Mouse (Mus musculus) embryonic facial prominence, embryonic 11.5 days (tissue): ENCODE results near the gene Mob3b. TPM values are rescaled to one million over a fixed set of nuclear protein-coding genes. Genes with fewer than 3 reads are reported as not detected.

ENCODE experiments used
- ATAC-seq: fragments of 200-750 bp; cut with Nextera tagmentation; replicated peaks from 2 replicates; pipeline ENCODE4 v1.8.0; 2017; ENCODE audit warnings: low read depth; ENCODE audit not compliant: insufficient number of reproducible peaks, low FRiP score, low TSS enrichment
- DNase-seq: peaks from one replicate; pipeline ENCODE4 v3.0.0-alpha.2; 2015; ENCODE audit warnings: low spot score
- H3K27ac ChIP-seq: fragments of 300-500 bp; sonication (generic); replicated peaks from 2 replicates; pipeline ENCODE4 v1.5.1; 2014; ENCODE audit warnings: mild to moderate bottlenecking, low read depth, low read length, control low read depth
- H3K27me3 ChIP-seq: fragments of 300-500 bp; sonication (generic); 2 replicates; pipeline ENCODE4 v1.6.1; 2014; ENCODE audit warnings: mild to moderate bottlenecking, low read length, moderate library complexity, mixed read lengths; ENCODE audit not compliant: control insufficient read depth, insufficient read depth
- H3K36me3 ChIP-seq: fragments of 300-500 bp; sonication (generic); replicated peaks from 2 replicates; pipeline ENCODE4 v1.6.1; 2014; ENCODE audit warnings: low read depth, mild to moderate bottlenecking, low read length, moderate library complexity, mixed read lengths; ENCODE audit not compliant: control insufficient read depth, insufficient read depth
- H3K4me1 ChIP-seq: fragments of 300-500 bp; sonication (generic); 2 replicates; pipeline ENCODE4 v1.6.1; 2014; ENCODE audit warnings: low read length, mixed read lengths; ENCODE audit not compliant: control insufficient read depth, insufficient read depth
- H3K4me2 ChIP-seq: fragments of 300-500 bp; sonication (generic); 2 replicates; pipeline ENCODE4 v1.6.1; 2014; ENCODE audit warnings: low read depth, mild to moderate bottlenecking, control low read depth, low read length, moderate library complexity
- H3K4me3 ChIP-seq: fragments of 300-500 bp; sonication (generic); 2 replicates; pipeline ENCODE4 v1.5.1; 2014; ENCODE audit warnings: low read depth, low read length, control low read depth
- H3K9ac ChIP-seq: fragments of 300-500 bp; sonication (generic); replicated peaks from 2 replicates; pipeline ENCODE4 v1.6.1; 2014; ENCODE audit warnings: mild to moderate bottlenecking, control low read depth, low read length
- H3K9me3 ChIP-seq: fragments of 300-500 bp; sonication (generic); replicated peaks from 2 replicates; pipeline ENCODE4 v1.6.1; 2016; ENCODE audit warnings: mild to moderate bottlenecking, low read length, inconsistent platforms, mixed read lengths; ENCODE audit not compliant: control insufficient read depth
- WGBS: fragments of 180-500 bp; shearing (Covaris S2); extraction: QIAGEN DNeasy Blood & Tissue Kit; methylation state at CpG from one replicate; pipeline ENCODE4 v1.1.7; 2014; 5-methylcytosine and 5-hydroxymethylcytosine counted together
- polyA plus RNA-seq: library from polyadenylated mRNA; unstranded; fragments of >200 nt; fragmentation: Nextera tagmentation; extraction: Ambion mirVana; gene quantifications from 2 replicates; pipeline ENCODE4 v1.2.1, GENCODE M21; 2014

Mob3b gene
- polyA plus RNA-seq, 1 experiment from 2014 or later = 11.9 TPM

GRCm38 (mm10) chr4:35157815-35158214, 531 bp upstream of the Mob3b start:
- Histone ChIP-seq H3K4me2 (no peak overlapping the region), H3K4me1 (no peaks in the 10 kb centered on the region), H3K27ac (no peak overlapping the region), H3K9me3 (no peaks in the 10 kb centered on the region), H3K27me3 (no peaks in the 10 kb centered on the region), H3K4me3 (no peak overlapping the region), H3K36me3 (no peaks in the 10 kb centered on the region), H3K9ac (no peak overlapping the region)
- WGBS = 66% methylated on average over 11 of the region's 11 CpGs
- ATAC-seq (no peak), DNase-seq (no peak)

- WGBS = 1% methylated on average over 26 of the region's 26 CpGs
- ATAC-seq = peak; percentile 85
Observed at GRCm38 (mm10) chr4:35156149-35156611, 1.1 kb downstream of the Mob3b start.

GRCm38 (mm10) chr4:35155132-35155922, 2.0 kb downstream of the Mob3b start:
- Histone ChIP-seq H3K27me3 (no peaks in the 10 kb centered on the region), H3K9me3 (no peaks in the 10 kb centered on the region), H3K4me1 (no peaks in the 10 kb centered on the region), H3K27ac (0 out of 2 replicates have a peak overlapping the region, but pooled peaks have one; percentile 52), H3K36me3 (no peaks in the 10 kb centered on the region), H3K4me2 (peak overlapping the region; percentile 46), H3K4me3 (peak overlapping the region; percentile 65), H3K9ac (peak overlapping the region; percentile 77)
- DNase-seq (peak; percentile 74), ATAC-seq (0 out of 2 replicates have a peak, but pooled peaks have one; percentile 21)
- 29% methylated on average over 20 of the region's 20 CpGs for WGBS

More at GRCm38 (mm10) chr4:35156149-35156611, 1.1 kb downstream of the Mob3b start:
- Histone ChIP-seq H3K27me3 (no peaks in the 10 kb centered on the region), H3K4me1 (no peaks in the 10 kb centered on the region), H3K9ac (peak overlapping the region; percentile 77), H3K4me2 (peak overlapping the region; percentile 46), H3K4me3 (peak overlapping the region; percentile 65), H3K9me3 (no peaks in the 10 kb centered on the region), H3K36me3 (no peaks in the 10 kb centered on the region), H3K27ac (peak overlapping the region; percentile 52)
- DNase-seq = peak; percentile 78

GRCm38 (mm10) chr4:35154051-35154450, 3.2 kb downstream of the Mob3b start:
- no peak for ATAC-seq
- no peaks in the 10 kb centered on the region for H3K9me3 ChIP-seq
- no peak overlapping the region for H3K4me2 ChIP-seq
- H3K4me3 ChIP-seq = no peak overlapping the region
- no peak overlapping the region for H3K27ac ChIP-seq
- H3K36me3 ChIP-seq = no peaks in the 10 kb centered on the region
- H3K4me1 ChIP-seq = no peaks in the 10 kb centered on the region
- WGBS = 48% methylated on average over 3 of the region's 3 CpGs
- H3K27me3 ChIP-seq = no peaks in the 10 kb centered on the region
- DNase-seq = no peak
- H3K9ac ChIP-seq = no peak overlapping the region

GRCm38 (mm10) chr4:35151756-35152155, 5.5 kb downstream of the Mob3b start, which contains the start of gene Ifnk:
TSS of gene Ifnk (plus strand) at chr4:35152056.
- no peak within 1 kb of the TSS for H3K27ac ChIP-seq
- H3K9me3 ChIP-seq = no peaks in the 10 kb centered on the region
- H3K4me2 ChIP-seq = no peak within 1 kb of the TSS
- no peak within 1 kb of the TSS for H3K9ac ChIP-seq
- H3K36me3 ChIP-seq = no peaks in the 10 kb centered on the region
- H3K4me3 ChIP-seq = no peak within 1 kb of the TSS
- WGBS = 75% methylated on average over 4 of the region's 4 CpGs
- H3K4me1 ChIP-seq = no peaks in the 10 kb centered on the region
- DNase-seq (no peak), ATAC-seq (no peak)
- no peaks in the 10 kb centered on the region for H3K27me3 ChIP-seq

- ATAC-seq (no peak), DNase-seq (no peak)
- Histone ChIP-seq H3K4me2 (no peak overlapping the region), H3K9me3 (no peaks in the 10 kb centered on the region), H3K4me3 (no peak overlapping the region), H3K36me3 (no peaks in the 10 kb centered on the region), H3K4me1 (no peaks in the 10 kb centered on the region), H3K9ac (no peak overlapping the region), H3K27me3 (no peaks in the 10 kb centered on the region), H3K27ac (no peak overlapping the region)
- WGBS = 83% methylated on average over 3 of the region's 3 CpGs
Observed at GRCm38 (mm10) chr4:35150706-35151105, 6.6 kb downstream of the Mob3b start.

GRCm38 (mm10) chr4:35148326-35148725, 9.0 kb downstream of the Mob3b start:
- Histone ChIP-seq H3K9me3 (no peaks in the 10 kb centered on the region), H3K27ac (no peak overlapping the region), H3K9ac (no peak overlapping the region), H3K4me3 (no peak overlapping the region), H3K4me1 (no peaks in the 10 kb centered on the region; the same call in 1 of the 2 replicates), H3K4me2 (no peak overlapping the region), H3K27me3 (no peaks in the 10 kb centered on the region), H3K36me3 (no peaks in the 10 kb centered on the region)
- ATAC-seq (no peak), DNase-seq (no peak)
- 90% methylated on average over 4 of the region's 4 CpGs for WGBS

GRCm38 (mm10) chr4:35146597-35146996, 10.7 kb downstream of the Mob3b start:
- no peaks in the 10 kb centered on the region for H3K36me3 ChIP-seq
- H3K4me3 ChIP-seq = no peak overlapping the region
- no peaks in the 10 kb centered on the region for H3K27me3 ChIP-seq
- ATAC-seq (no peak), DNase-seq (no peak)
- 93% methylated on average over 5 of the region's 5 CpGs for WGBS
- no peak overlapping the region for H3K9ac ChIP-seq
- H3K9me3 ChIP-seq = no peaks in the 10 kb centered on the region
- no peak overlapping the region for H3K4me2 ChIP-seq
- H3K4me1 ChIP-seq = no peaks in the 10 kb centered on the region; the same call in 1 of the 2 replicates
- no peak overlapping the region for H3K27ac ChIP-seq
